Mouse (Mus musculus) central nervous system, embryonic 18 days (tissue): Measurements from ENCODE around the gene Arih2. TPM values are rescaled to one million over a fixed set of nuclear protein-coding genes. Genes with fewer than 3 reads are reported as not detected.

Experiments used
- polyA plus RNA-seq: library from polyadenylated mRNA; depleted of rRNA; stranded (reverse); fragments of >200 nt; gene quantifications from 2 replicates; pipeline ENCODE4 v1.2.3, GENCODE M21; 2012; rRNA removed

Gene Arih2
- polyA plus RNA-seq, result 42.5 and 42.6 TPM in 2 replicates

DNA sequence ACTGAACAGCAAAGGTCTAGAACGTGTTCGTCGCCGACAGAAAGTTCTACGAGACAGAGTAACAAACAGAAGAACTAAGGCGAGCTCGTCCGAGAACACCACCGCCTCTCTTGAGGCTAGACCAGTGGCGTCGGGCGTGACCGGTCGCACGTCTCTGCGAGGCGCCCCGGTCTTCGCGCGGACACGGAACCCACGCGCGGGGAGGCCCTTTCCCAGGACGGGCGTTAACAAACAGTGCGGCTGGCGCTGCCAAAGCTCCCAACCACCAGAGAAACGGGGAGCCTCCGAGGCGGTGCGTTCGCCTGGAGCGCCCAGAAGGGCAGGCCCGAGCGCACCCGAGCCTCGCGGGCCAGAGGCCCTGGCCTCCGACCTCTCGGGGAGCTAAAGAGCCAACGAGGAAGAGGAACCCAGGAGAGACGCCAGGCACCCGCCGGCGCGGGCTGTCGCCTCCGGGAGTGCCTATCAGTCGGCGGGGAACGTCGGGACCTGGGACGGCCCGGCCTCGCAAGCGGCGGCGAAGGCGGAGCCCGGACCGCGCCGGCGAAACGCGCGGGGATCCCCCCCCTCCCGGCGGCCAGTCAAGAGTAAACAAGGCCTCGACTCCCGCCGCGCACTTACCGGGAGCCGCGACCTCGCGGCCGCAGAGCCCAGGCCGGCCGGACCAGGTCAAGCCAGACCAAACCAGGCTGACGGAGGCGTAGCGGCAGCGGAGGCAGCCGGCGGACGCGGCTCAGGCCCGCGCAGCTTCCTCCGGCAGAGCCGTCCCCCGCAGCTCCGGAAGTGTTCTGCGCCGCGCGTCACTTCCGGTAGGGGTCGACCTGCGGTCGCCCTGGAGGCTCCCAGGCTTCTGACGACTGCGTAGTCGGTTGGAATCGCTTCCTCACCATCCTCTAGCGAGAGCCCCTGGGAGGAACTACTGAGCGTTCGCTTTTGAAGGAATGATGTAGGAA lies at the start of gene Arih2:
TSS of gene Arih2 (minus strand) at position 776 of the 950 bp plus-strand sequence.

DNA sequence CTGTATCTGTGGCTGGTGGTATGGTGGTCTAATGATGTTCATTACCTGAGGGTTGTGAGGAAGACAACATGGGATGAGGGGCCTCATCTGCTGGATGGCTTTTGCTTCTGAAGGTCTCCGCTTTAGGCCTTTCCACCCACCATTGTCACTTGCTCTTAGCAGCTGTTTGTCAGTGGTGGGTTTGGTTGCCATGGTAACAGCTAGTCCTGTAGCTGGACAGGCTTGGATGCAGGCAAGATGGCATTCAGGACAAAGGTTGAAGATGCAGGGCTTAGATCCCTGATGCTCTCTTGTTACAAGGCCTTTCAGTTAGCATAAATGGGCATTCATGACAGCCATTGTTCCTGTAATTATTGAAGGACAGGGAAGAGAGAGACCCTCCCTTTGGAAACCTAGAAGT lies 39.9 kb upstream of the Arih2 start, which contains the start of gene Prkar2a:
TSS of gene Prkar2a (plus strand) at position 209 of the 400 bp plus-strand sequence.

DNA sequence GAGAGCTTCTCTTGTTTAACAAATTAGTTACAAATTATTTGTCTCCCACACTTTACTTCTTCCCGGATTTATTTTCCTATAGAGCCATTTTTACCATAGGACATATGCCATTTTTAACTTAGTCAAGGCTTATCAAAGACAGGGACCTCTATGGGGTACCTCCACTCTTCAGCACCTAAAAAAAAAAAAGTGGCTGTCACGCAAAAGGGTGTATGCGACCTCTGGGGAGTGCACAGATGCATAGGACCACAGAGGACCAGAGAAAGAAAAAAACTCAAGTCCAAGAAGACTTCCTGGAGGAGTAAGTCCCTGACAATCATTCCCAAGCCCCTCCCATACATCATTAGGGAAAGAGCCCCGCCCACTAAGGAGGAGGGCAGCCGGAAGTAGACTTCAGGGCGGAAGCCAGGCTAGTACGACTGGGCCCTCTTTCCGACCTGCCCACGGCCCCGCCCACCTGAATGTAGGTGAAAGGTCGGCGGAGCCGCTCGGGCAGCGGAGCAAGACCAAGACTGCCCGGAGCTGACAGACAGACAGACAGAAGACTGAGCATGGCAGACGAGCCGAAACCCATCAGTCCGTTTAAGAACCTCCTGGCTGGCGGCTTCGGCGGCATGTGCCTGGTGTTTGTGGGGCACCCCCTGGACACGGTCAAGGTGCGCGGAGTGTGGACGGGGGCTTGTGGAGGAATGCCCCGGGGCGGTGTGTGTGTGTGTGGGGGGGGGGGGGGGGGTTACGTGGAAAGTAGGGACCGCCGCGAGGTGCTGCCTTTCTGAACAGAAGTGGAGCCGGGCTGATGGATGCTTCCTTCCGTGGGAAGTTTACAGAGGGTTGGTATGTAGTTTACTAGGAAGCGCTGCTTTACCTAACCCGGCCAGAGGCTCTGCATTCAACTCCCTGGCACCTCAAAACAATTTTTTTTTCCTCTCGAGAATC lies 12.8 kb upstream of the Arih2 start, which contains the start of gene Slc25a20:
TSS of gene Slc25a20 (plus strand) at position 412 of the 936 bp plus-strand sequence.

DNA sequence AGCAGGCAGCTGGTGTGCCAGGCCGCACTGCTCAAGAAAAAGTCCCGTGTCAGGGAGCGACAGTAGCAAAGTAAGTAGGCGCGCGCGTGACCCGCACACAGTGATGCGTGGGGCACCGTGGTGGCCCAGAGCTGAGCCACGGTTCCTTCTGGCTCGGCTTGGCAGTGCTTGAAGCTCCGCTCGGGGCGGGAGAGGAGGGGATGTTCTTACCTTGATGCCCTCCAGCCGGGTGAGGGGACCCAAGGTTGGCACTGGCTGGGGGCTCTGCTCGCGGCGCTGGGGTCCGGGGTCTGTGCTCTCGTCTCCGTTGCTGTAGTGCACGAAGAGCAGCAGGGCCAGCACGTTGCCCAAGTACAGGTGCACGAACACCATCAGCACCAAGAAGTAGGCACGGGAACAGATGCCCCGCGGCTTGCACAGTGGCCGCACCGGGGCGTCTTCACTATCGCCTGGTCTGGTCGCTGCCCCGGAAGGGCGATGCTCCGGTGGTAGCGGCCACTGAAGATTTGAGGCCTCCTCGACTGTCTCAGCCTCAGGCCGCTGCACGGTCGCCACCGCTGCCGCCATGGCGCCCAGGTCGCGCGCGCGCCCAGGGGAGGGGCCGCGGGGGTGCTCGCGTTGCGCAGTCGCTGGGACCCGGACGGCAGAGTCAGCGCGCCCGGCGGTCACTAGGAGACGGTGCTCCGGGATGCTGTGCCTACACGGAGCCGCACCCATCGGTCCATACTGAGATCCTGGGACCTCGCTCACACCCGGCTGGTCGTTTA lies 52.0 kb downstream of the Arih2 start, which contains the start of gene P4htm:
TSS of gene P4htm (minus strand) at position 670 of the 767 bp plus-strand sequence.

DNA sequence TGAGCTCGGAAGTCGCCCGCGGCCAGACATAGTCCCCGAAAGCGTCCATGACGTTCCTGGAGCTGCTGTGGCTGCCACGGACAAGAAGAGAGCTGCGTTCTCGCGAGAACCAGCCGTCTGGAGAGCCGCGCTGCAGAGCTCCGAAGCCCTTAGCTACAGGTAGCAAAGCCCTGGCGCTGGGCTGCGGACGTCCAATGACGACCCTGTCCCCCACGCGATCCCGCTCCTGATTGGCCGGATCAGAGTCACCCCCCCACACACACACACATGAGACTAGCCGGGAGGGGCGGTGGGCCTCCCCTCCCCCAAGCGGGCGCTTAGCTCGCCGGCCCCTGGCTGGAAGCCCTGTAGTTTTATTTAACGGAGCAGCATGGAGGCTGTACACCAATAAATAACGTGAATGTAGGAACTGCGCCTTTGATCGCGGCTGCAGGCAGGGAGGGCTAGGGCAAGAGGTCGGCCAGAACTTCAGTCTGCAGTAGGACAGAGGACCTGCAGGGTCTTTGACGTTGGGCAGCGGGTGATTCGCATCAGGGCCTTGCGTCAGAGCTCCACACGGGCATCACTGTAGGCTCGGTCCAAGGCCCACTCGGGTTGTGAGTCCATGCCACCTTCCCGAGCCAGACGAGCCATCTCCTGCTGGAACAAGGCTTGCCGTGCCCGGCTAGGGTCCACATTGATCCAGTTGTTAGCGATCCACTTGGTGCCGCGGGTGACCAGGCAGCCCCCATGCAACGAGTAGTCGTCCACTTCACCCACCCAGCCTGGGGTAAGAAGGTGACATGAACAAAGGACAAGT lies 70.4 kb downstream of the Arih2 start, which contains the start of gene Wdr6:
TSS of gene Wdr6 (minus strand) at position 195 of the 799 bp plus-strand sequence.

DNA sequence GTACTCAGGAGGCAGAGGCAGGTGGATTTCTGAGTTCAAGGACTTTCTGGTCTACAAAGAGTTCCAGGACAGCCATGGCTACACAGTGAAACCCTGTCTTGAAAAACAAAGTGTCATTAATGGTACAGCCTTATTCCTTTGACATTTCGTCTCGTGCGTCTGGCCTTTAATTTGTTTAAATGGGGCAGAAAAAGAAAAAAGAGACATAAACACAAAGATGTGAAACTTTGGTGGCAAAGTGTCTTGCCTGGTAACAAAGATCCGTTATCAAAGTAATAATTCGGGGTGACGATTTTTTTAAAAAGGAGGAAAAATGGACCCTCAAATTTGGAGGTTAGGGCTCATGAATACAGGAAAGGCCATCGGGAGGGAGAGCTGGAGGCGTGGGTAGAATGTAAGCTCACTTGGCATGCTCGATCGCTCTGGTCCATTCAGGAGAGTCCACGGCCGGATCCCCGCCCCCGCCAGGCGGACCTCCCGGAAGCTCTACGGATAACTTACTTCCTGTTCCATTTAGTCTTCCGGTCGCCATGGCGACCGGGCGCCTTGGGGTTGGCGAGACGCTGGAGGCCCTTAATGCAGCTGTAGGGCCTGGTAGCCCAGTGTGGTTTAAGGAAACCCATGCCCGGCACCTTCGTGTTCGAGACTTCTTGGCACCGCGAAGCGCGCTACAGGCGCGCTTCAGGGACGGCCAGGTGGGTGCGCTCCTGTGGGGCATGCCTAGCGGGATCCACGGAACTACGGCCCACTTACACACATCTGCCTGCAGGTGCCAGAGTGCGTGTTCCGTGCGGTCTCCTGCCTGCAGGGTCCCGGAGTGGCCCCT lies 79.6 kb downstream of the Arih2 start, which contains the start of gene Dalrd3:
TSS of gene Dalrd3 (plus strand) at position 506 of the 826 bp plus-strand sequence.

DNA sequence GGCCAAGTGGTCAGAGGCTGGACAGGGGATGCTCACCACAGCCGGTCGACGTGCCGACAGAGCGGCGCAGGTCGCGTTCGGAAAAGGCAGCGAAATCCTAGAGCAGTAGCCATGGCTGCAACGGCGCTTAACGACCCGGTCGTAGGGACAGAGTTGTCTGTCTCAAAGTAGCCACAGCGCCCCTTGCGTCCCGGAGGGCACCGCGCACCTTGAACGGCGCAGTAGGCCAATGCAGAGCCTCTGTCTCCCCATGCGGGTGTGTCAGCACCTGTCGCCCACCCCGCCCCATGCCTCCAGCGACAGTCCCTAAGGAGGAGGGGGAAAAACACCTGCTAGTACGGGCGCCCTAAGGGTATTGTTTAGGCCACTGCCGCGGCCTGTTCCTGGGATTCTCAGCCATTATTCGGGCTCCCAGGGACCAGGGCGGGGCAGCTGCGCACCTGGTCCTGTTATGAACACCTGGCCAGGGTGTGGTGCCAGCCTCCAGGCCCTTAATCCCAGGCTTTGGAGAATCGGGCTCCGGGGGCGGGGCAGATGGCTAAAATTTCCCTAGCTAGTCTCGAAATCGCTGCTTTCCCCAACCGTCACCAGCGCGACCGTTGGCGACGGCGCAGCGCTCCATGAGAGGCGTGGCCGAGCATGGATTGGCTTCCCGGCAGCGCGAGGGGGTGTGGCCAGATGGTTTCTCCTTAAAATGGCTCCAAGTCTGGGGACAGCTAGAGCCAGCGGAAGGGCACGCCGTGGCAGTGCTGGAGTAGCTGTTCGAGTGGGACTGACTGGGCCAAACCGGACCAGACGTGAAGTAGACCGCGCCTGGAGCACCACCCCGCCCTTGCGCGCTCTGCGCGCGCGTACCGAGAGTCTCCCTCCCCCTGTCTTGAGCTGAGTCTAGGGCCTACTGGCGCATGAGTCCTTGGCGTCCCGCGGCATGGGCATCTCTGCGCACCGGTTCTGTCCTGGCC lies 82.1 kb downstream of the Arih2 start, which contains the start of gene Ndufaf3:
TSS of gene Ndufaf3 (minus strand) at position 620 of the 962 bp plus-strand sequence.

DNA sequence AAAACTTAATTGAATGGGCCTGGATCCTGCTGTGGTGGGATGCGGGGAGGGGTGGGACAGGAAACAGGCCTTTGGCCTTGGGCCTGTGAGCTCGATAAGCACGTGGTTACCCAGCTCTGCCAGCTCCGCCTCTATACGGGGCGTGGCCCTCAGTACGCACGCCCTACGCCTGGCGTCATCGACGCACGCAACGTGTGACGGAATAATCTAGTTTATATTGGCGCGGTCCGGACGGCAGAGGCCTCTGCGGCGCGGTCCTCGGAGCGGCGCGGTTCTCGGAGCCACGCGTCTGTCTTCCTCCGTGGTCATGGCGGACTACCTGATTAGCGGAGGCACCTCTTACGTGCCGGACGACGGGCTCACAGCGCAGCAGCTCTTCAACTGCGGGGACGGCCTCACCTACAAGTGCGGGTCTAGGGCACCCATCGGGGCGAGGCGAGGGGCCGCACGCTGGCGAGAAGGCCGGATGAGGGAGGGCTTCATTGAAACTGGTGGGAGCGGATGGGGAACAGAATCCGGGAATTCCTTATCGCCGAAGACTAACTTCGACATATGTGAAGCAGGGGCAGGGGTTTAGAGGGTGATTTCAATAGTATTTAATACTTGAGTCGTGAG lies 88.9 kb downstream of the Arih2 start, which contains the start of gene Impdh2:
TSS of gene Impdh2 (plus strand) at position 60 of the 615 bp plus-strand sequence.

Other genes with a start within 250 kb of the Arih2 start
- gene Ccdc36, start 220.9 kb downstream of the Arih2 start, polyA plus RNA-seq, result 2.2 and 2.7 TPM in 2 replicates
- gene BC048562, start 212.9 kb downstream of the Arih2 start, polyA plus RNA-seq, result not detected in 2 replicates
- 32.4 and 35.2 TPM in 2 replicates for gene Ccdc71, start 188.9 kb downstream of the Arih2 start, polyA plus RNA-seq
- 67.4 and 67.8 TPM in 2 replicates for gene Klhdc8b, start 187.8 kb downstream of the Arih2 start, polyA plus RNA-seq
- 25.1 and 35.7 TPM in 2 replicates for gene Lamb2, start 169.7 kb downstream of the Arih2 start, polyA plus RNA-seq
- 131 and 138 TPM in 2 replicates for gene Usp19, start 158.8 kb downstream of the Arih2 start, polyA plus RNA-seq
- gene Qars, start 141.7 kb downstream of the Arih2 start, polyA plus RNA-seq, result 120 and 140 TPM in 2 replicates
- 135 and 137 TPM in 2 replicates for gene Qrich1, start 132.6 kb downstream of the Arih2 start, polyA plus RNA-seq
- gene Impdh2, start 89.1 kb downstream of the Arih2 start, polyA plus RNA-seq, result 131 and 132 TPM in 2 replicates
- 59.9 and 60.6 TPM in 2 replicates for gene Ndufaf3, start 82.0 kb downstream of the Arih2 start, polyA plus RNA-seq
- gene Dalrd3, start 79.5 kb downstream of the Arih2 start, polyA plus RNA-seq, result 277 and 285 TPM in 2 replicates
- gene Wdr6, start 70.6 kb downstream of the Arih2 start, polyA plus RNA-seq, result 260 and 264 TPM in 2 replicates
- gene P4htm, start 51.7 kb downstream of the Arih2 start, polyA plus RNA-seq, result 35.4 and 35.5 TPM in 2 replicates
- gene Slc25a20, start 12.7 kb upstream of the Arih2 start, polyA plus RNA-seq, result 22.7 and 22.8 TPM in 2 replicates
- gene Prkar2a, start 39.9 kb upstream of the Arih2 start, polyA plus RNA-seq, result 35.0 and 38.6 TPM in 2 replicates
- 376 and 384 TPM in 2 replicates for gene Ip6k2, start 134.4 kb upstream of the Arih2 start, polyA plus RNA-seq
- 34.3 and 35.4 TPM in 2 replicates for gene Nckipsd, start 159.0 kb upstream of the Arih2 start, polyA plus RNA-seq
- 82.0 and 92.6 TPM in 2 replicates for gene Celsr3, start 176.9 kb upstream of the Arih2 start, polyA plus RNA-seq
- gene Slc26a6, start 203.9 kb upstream of the Arih2 start, polyA plus RNA-seq, result 22.6 and 24.0 TPM in 2 replicates